Mouse (Mus musculus) adrenal gland, adult 10 weeks (tissue): ENCODE data around the gene Vapb. TPM values are rescaled to one million over a fixed set of nuclear protein-coding genes. Genes with fewer than 3 reads are reported as not detected.

Source experiments
- polyA plus RNA-seq: library from polyadenylated mRNA; stranded (reverse); fragments of 350-450 nt; fragmentation: Illumina TruSeq; extraction: RNeasy Lipid Tissue Mini Kit (QIAGEN cat#74804); gene quantifications from one replicate; pipeline ENCODE4 v1.2.3, GENCODE M21; 2014; ENCODE audit warnings: low read depth, low replicate concordance

Gene Vapb
- 317 TPM for polyA plus RNA-seq

GRCm38 (mm10) chr2:173737222-173737989 lies at the start of gene Vapb:
TSS of gene Vapb (plus strand) at chr2:173737511.

DNA sequence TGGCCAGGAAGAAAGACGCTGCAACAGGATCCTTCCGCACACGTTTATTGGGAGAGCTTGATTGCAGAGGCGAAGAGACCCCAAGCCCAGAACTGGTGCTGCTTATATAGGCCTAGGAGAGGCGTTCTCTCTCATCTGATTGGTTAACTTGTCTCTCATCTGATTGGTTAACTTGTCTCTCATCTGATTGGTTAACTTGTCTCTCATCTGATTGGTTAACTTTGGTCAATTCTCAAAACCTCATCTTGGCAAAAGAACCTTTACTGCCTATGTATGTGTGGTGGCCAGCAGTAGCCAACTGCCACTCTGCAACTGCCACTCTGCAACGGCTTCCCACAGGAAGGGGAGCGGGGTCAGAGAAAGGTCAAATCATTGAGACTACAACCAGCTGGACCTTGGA lies 18.2 kb upstream of the Vapb start, which contains the start of gene 1700010B08Rik:
1700010B08Rik (plus strand) TSS at position 301 of the 400 bp plus-strand sequence.

Other genes starting within 250 kb of the Vapb start
- gene 1700021F07Rik, start 214.9 kb upstream of the Vapb start, polyA plus RNA-seq = not detected
- gene Ankrd60, start 159.1 kb upstream of the Vapb start, polyA plus RNA-seq = not detected
- gene Rab22a, start 77.8 kb upstream of the Vapb start, polyA plus RNA-seq = 43.9 TPM
- gene 1700010B08Rik, start 18.1 kb upstream of the Vapb start, polyA plus RNA-seq = not detected